Mouse (Mus musculus): ENCODE results near the gene Gsta2. TPM values are rescaled to one million over a fixed set of nuclear protein-coding genes. Genes with fewer than 3 reads are reported as not detected.
"Not testable (repeated sequence)": the region's sequence is repeated elsewhere in the genome, so short reads cannot be mapped to it uniquely, and the experiment has no call there.

Gene Gsta2
- polyA plus RNA-seq, 1 experiment from 2014 or later: 0.18 TPM

DNA sequence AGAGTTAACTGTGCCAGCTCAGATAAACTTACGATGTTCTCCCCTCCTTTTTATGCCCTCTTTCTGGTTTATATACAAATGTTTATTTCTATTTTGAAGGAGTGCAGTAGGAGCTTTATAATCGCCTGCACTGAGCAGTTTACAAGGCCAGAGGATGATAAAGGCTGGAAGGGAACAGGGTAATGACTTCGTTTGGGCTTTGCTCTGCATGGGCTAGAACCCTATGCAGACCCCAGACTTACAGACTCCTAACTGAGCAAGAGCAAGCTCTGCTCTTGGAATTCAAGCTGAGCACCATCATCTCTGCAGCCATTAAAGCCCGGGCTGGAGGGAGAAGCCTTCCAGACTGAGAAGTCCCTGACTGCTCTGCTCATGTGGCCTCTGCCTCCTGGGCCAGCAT lies 10.4 kb downstream of the Gsta2 start:
- not testable (repeated sequence) for H3K36me3 ChIP-seq; H3K9me3 ChIP-seq (replicated peaks); ATAC-seq; H3K4me1 ChIP-seq; H3K9ac ChIP-seq; H3K27ac ChIP-seq; H3K27me3 ChIP-seq (replicated peaks); H3K4me2 ChIP-seq; H3K4me3 ChIP-seq
- WGBS (ENCODE audit: insufficient replicate concordance): 59% methylated on average over 4 of the region's 4 CpGs

DNA sequence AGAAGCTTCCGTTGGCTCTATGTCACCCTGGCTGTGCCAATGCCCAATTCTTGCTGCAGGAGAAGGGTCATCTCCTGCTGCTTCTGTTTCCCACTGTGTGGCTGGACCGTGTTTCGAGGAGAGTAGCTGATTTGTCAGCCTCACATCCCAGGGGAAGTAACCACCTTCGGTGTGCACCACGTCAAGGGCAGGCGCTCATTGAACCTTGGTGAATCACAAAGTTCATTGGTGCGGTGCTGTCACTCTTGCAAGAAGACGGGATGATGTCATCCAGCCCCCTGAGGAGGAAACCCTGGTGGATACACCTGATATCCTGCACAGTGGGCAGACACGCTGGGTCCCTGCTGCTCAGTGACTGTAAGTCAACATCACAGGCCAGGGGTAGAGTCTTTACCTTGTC lies 12.5 kb downstream of the Gsta2 start:
- not testable (repeated sequence) for ATAC-seq; H3K27me3 ChIP-seq (replicated peaks); H3K27ac ChIP-seq; H3K4me3 ChIP-seq; H3K9ac ChIP-seq; H3K36me3 ChIP-seq; H3K4me2 ChIP-seq; H3K9me3 ChIP-seq (replicated peaks); H3K4me1 ChIP-seq
- 69% methylated on average over 9 of the region's 9 CpGs for WGBS (ENCODE audit: insufficient replicate concordance)

DNA sequence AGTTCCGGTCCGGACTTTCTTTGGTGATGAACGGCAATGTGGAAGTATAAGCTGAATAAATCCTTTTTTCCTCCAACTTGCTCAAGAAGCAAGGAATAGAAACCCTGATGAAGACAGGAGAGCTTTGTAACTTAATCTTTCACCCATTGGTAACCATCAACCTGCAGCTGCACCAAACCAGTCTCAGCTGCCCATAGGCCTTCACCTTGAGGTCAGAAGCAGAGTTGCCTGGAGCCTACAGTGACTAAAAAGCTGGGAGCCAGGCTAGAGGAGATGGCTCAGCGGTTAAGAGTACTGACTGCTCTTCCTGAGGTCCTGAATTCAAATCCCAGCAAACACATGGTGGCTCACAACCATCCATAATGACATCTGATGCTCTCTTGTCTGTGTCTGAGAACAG lies 13.1 kb downstream of the Gsta2 start:
- H3K27me3 ChIP-seq (replicated peaks); H3K4me1 ChIP-seq; H3K4me3 ChIP-seq; H3K4me2 ChIP-seq; H3K36me3 ChIP-seq; H3K27ac ChIP-seq; H3K9ac ChIP-seq; ATAC-seq; H3K9me3 ChIP-seq (replicated peaks): not testable (repeated sequence)
- 65% methylated on average over 4 of the region's 4 CpGs for WGBS (ENCODE audit: insufficient replicate concordance)

- WGBS (ENCODE audit: insufficient replicate concordance): 17% methylated on average over 8 of the region's 8 CpGs
- H3K9ac ChIP-seq; H3K4me1 ChIP-seq; H3K27ac ChIP-seq; H3K36me3 ChIP-seq; H3K9me3 ChIP-seq (replicated peaks); H3K27me3 ChIP-seq (replicated peaks); ATAC-seq; H3K4me2 ChIP-seq; H3K4me3 ChIP-seq: not testable (repeated sequence)
These were observed 15.3 kb downstream of the Gsta2 start for GRCm38 (mm10) chr9:78340324-78340723.

- not testable (repeated sequence) for H3K9me3 ChIP-seq (replicated peaks); H3K27ac ChIP-seq; ATAC-seq; H3K4me1 ChIP-seq; H3K9ac ChIP-seq; H3K27me3 ChIP-seq (replicated peaks); H3K36me3 ChIP-seq; H3K4me2 ChIP-seq; H3K4me3 ChIP-seq
These were observed 18.5 kb downstream of the Gsta2 start for GRCm38 (mm10) chr9:78337050-78337449.

GRCm38 (mm10) chr9:78327289-78327688 lies 28.3 kb downstream of the Gsta2 start, which contains the start of gene Omt2b:
TSS of gene Omt2b (plus strand) at chr9:78327589.
- H3K9ac ChIP-seq; H3K4me1 ChIP-seq; H3K36me3 ChIP-seq; H3K27me3 ChIP-seq (replicated peaks); H3K9me3 ChIP-seq (replicated peaks); ATAC-seq; H3K4me2 ChIP-seq; H3K27ac ChIP-seq; H3K4me3 ChIP-seq: not testable (repeated sequence)
- 45% methylated on average over 1 of the region's 1 CpGs for WGBS (ENCODE audit: insufficient replicate concordance)

- Histone ChIP-seq H3K4me2 (no peak overlapping the region), H3K27ac (no peak overlapping the region), H3K36me3 (no peaks in the 10 kb centered on the region), H3K4me1 (no peaks in the 10 kb centered on the region), H3K4me3 (no peak overlapping the region), H3K9me3 (replicated peaks) (no peaks in the 10 kb centered on the region), H3K27me3 (replicated peaks) (no peaks in the 10 kb centered on the region), H3K9ac (no peak overlapping the region)
- WGBS (ENCODE audit: insufficient replicate concordance): 17% methylated on average over 1 of the region's 1 CpGs
- no peak for ATAC-seq
These were observed 36.1 kb downstream of the Gsta2 start for GRCm38 (mm10) chr9:78319499-78319898.

DNA sequence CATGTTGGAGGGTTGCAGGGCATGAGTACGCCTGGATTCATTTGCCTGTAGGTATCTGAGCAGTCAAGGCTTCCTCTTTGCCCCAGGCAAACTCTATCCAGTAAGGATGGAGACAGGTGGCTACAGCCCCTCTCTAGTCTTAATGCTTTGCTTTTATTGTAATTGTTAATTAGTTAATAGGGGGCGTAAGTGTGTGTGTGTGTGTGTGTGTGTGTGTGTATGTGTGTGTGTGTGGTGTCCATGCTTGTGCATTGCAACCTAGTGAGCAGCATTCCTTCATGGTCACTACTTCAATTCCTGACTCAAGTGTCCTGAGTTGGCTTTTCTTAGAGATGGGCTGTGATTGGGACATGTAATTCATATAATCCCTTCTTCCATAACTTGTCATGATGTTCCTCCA lies 40.9 kb downstream of the Gsta2 start, which contains the start of gene Omt2a:
Omt2a (minus strand) TSS at position 101 of the 400 bp plus-strand sequence.
- H3K36me3 ChIP-seq: no peaks in the 10 kb centered on the region
- no peak within 1 kb of the TSS for H3K4me3 ChIP-seq
- H3K9me3 ChIP-seq (replicated peaks): no peaks in the 10 kb centered on the region
- H3K27me3 ChIP-seq (replicated peaks): no peaks in the 10 kb centered on the region
- H3K4me2 ChIP-seq: no peak within 1 kb of the TSS
- H3K9ac ChIP-seq: no peak within 1 kb of the TSS
- H3K4me1 ChIP-seq: no peaks in the 10 kb centered on the region
- no peak for ATAC-seq
- 28% methylated on average over 2 of the region's 2 CpGs for WGBS (ENCODE audit: insufficient replicate concordance)
- H3K27ac ChIP-seq: no peak within 1 kb of the TSS

- not testable (repeated sequence) for H3K4me1 ChIP-seq; H3K27ac ChIP-seq; H3K9me3 ChIP-seq (replicated peaks); H3K36me3 ChIP-seq; H3K4me2 ChIP-seq; H3K27me3 ChIP-seq (replicated peaks); H3K4me3 ChIP-seq; H3K9ac ChIP-seq; ATAC-seq
- 68% methylated on average over 3 of the region's 3 CpGs for WGBS (ENCODE audit: insufficient replicate concordance)
These were observed 47.5 kb downstream of the Gsta2 start for GRCm38 (mm10) chr9:78308122-78308521.

DNA sequence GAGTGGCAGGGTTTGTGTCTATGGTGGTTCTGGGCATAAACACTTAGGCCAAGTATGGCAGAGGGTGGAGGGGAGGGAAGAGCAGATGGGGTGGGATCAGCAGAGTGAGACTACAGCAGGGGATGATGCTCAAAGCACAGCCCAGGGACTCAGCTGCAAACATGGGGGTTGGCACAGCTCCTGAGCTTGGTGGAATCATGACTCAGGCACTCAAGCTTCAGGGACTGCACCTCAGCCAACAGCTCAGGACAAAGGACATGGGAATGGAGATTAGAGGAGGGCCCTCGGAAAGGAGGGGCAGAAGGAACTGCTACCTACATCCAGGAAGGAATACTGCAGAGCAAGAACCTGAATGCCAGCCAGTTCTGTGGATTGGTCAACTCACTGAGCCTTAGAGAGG lies 56.4 kb downstream of the Gsta2 start:
- H3K9me3 ChIP-seq (replicated peaks); H3K36me3 ChIP-seq; ATAC-seq; H3K27ac ChIP-seq; H3K4me1 ChIP-seq; H3K4me3 ChIP-seq; H3K27me3 ChIP-seq (replicated peaks); H3K4me2 ChIP-seq; H3K9ac ChIP-seq: not testable (repeated sequence)
- WGBS (ENCODE audit: insufficient replicate concordance): 53% methylated on average over 1 of the region's 1 CpGs

DNA sequence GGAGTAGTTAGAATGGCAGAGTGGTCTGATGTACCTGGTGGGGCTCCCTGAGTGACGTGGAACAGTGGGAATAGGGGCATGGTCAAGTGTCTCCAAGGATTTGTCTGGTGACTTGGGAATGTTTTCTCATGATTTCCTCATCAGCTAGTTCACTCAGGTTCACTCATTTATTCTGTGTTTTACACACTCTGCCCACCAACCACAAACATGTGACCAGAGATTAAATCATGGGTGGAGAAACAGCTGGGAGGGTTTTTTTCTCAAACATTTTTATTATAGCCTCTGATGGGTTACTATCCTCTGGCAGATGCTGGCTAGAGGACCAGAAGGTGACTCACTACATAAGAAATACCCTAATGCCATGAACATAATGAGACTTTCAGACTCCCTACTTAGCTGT lies 57.4 kb downstream of the Gsta2 start:
- Histone ChIP-seq H3K4me2 (no peak overlapping the region), H3K4me3 (no peak overlapping the region), H3K36me3 (no peaks in the 10 kb centered on the region), H3K27me3 (replicated peaks) (no peaks in the 10 kb centered on the region), H3K27ac (no peak overlapping the region), H3K9me3 (replicated peaks) (no peaks in the 10 kb centered on the region), H3K9ac (no peak overlapping the region), H3K4me1 (no peaks in the 10 kb centered on the region)
- 63% methylated on average over 1 of the region's 1 CpGs for WGBS (ENCODE audit: insufficient replicate concordance)
- no peak for ATAC-seq

DNA sequence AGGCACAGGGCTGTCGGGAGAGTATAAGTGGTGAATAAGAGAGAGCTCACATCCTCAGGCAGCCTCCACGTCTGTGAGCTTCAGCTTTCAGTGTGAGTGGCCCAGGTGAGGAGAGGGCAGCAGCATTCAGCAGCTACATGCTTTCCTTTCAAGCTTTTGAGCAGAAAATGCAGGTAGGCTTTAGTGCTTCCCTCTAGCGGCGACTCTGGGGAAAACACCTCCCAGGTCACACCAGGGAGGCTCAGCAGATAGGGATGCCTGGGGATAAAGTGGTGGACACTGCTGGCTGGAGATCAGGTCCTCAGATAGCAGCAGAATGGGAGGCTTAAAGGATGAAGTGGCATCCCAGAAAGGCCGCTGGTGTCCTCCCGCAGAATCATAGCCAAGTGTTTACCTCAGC lies 59.5 kb downstream of the Gsta2 start:
- not testable (repeated sequence) for H3K4me3 ChIP-seq
- 14% methylated on average over 6 of the region's 6 CpGs for WGBS (ENCODE audit: insufficient replicate concordance)

DNA sequence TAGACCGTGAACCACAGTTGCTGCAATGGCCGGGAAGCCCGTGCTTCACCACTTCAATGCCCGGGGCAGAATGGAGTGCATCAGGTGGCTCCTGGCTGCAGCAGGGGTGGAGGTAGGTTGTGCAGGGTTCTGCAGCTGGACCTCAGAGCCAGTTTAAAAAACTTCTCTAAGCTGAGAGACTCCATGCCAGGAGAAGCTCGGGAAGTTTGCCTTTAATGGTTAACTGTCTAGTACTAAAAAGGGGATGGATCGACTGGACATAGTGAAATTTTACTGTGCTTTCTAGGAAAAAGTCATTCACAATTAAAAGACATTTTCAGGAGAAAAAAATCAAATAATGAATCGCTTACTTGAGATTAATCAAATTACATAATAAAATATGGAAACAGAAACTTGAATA lies 60.8 kb downstream of the Gsta2 start:
- not testable (repeated sequence) for H3K27me3 ChIP-seq (replicated peaks); H3K36me3 ChIP-seq; H3K4me3 ChIP-seq; H3K9ac ChIP-seq; ATAC-seq; H3K9me3 ChIP-seq (replicated peaks); H3K4me2 ChIP-seq; H3K27ac ChIP-seq; H3K4me1 ChIP-seq
- WGBS (ENCODE audit: insufficient replicate concordance): 62% methylated on average over 7 of the region's 7 CpGs

More for the DNA sequence above, 59.5 kb downstream of the Gsta2 start:
- ATAC-seq; H3K27ac ChIP-seq; H3K9ac ChIP-seq; H3K27me3 ChIP-seq (replicated peaks); H3K36me3 ChIP-seq; H3K4me1 ChIP-seq; H3K9me3 ChIP-seq (replicated peaks); H3K4me2 ChIP-seq: not testable (repeated sequence)

Data from liver, embryonic 12.5 days (tissue).